In the genomic region with DNA sequence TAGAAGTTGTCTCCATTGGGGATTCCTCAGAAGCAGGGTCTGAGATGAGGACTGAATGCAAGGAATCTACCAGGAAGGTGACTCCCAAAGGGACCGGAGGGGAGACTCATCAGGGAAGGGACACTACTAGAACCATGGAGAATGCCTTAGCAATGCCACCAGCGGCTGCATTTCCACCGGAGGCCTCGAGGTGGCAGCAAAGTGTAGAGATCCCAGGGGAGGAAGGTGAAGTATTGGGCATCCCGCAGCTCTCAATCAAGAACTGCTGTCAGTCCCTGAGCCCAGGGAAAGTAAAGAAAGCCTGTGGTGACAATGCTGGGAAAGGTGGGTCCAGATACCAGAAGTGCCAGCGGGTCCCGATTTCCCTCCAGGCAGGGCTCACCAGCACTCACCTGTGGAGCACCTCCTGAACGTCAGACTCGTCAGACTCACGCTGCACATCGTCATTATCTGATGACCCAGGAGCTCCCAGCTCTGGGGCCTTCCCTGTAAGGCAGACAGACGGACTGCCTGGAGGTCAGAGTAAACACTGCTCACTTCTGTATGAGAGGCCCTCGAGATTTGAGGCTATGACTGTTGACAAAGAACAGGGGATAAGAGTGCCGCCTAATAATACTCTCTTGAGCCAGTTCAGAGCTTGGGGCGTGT, we compare ENCODE assay signal across 9 mouse cellular contexts.
DNase-seq lines count a peak whose midpoint lies in the region; ATAC-seq and TF ChIP-seq lines count a peak whose summit lies in the region.
"Had no signal": no experiment of that assay in that cellular context is flagged by ENCODE, and none has a peak within 500 bp of the region (broad histone marks: within the 10 kb centered on the region; RNA-seq: fewer than 3 reads in every experiment).

No protein-coding gene starts in this region.

- H3K4me3 ChIP-seq in G1E (ENCODE audit: low read depth, low read length), result no peak overlapping the region
- no peak overlapping the region for H3K4me3 ChIP-seq in heart, embryonic 11.5 days (ENCODE audit: low read depth, low read length)
- no peak overlapping the region for H3K4me3 ChIP-seq in lung, embryonic 16.5 days (ENCODE audit: low read length)
- H3K4me3 ChIP-seq: limb, embryonic 13.5 days had no signal

- no peak overlapping the region for H3K9ac ChIP-seq in heart, embryonic 11.5 days (ENCODE audit: low read depth, low read length)
- H3K9ac ChIP-seq in lung, embryonic 16.5 days (ENCODE audit: low read length), result no peak overlapping the region
- H3K9ac ChIP-seq: limb, embryonic 13.5 days had no signal

- H3K9me3 ChIP-seq in G1E (replicated peaks), result 0 out of 2 replicates have a peak, but pooled peaks cover 3% of the 10 kb centered on the region
- no peaks in the 10 kb centered on the region for H3K9me3 ChIP-seq in heart, embryonic 11.5 days (replicated peaks; ENCODE audit: control insufficient read depth, low read length)
- no peaks in the 10 kb centered on the region for H3K9me3 ChIP-seq in lung, embryonic 16.5 days (ENCODE audit: control insufficient read depth, low read length)
- H3K9me3 ChIP-seq: limb, embryonic 13.5 days had no signal

- ATAC-seq in G1E (ENCODE audit: extremely low read depth, insufficient number of reproducible peaks, low FRiP score, poor library complexity, severe bottlenecking), result no peak
- ATAC-seq in erythroblast, adult 5-6 weeks (replicated peaks; ENCODE audit: low FRiP score, poor library complexity, severe bottlenecking), result peak; percentile 55
- ATAC-seq in heart, embryonic 11.5 days (replicated peaks; ENCODE audit: insufficient number of reproducible peaks, low FRiP score, low TSS enrichment), result peak; percentile 33
- ATAC-seq in lung, embryonic 16.5 days (ENCODE audit: low read depth), result peak; percentile 35

- H3K36me3 ChIP-seq in G1E (replicated peaks), result no peaks in the 10 kb centered on the region
- H3K36me3 ChIP-seq in heart, embryonic 11.5 days (ENCODE audit: control insufficient read depth, insufficient read depth, low read length), result no peaks in the 10 kb centered on the region
- H3K36me3 ChIP-seq in lung, embryonic 16.5 days (ENCODE audit: control insufficient read depth, insufficient read depth, low read length), result no peaks in the 10 kb centered on the region
- H3K36me3 ChIP-seq: limb, embryonic 13.5 days had no signal

- 10% methylated on average over 15 of the region's 15 CpGs for WGBS in heart, embryonic 11.5 days (ENCODE audit: insufficient replicate concordance)
- 8% methylated on average over 15 of the region's 15 CpGs for WGBS in lung, embryonic 16.5 days

- 0 out of 2 replicates have a peak overlapping the region, but pooled peaks have one; percentile 0 for H3K27ac ChIP-seq in heart, embryonic 11.5 days (ENCODE audit: low read depth, low read length)
- H3K27ac ChIP-seq in lung, embryonic 16.5 days (ENCODE audit: low read length), result no peak overlapping the region
- H3K27ac ChIP-seq: limb, embryonic 13.5 days had no signal

- H3K4me2 ChIP-seq in heart, embryonic 11.5 days, result peak overlapping the region; percentile 46
- no peak overlapping the region for H3K4me2 ChIP-seq in lung, embryonic 16.5 days (ENCODE audit: low read depth, low read length)
- H3K4me2 ChIP-seq: limb, embryonic 13.5 days had no signal

- TF ChIP-seq CTCF in G1E (IDR thresholded peaks at IDR 0.05; ENCODE audit: low read depth, low read length), result peak; percentile 97

- peak; percentile 79 for DNase-seq in G1E (ENCODE audit: low spot score)
- DNase-seq in brain, adult 2 months (ENCODE audit: low read depth, low spot score), result peak; percentile 79
- peak; percentile 62 to 85 for DNase-seq in layer of hippocampus, adult 18-20 months (ENCODE audit: low spot score in 2 of 2)
- peak; percentile 79 to 85 for DNase-seq in right cerebral cortex, postnatal 10 days (ENCODE audit: low spot score in 2 of 2)
- DNase-seq in urinary bladder, adult 2 months (ENCODE audit: low spot score), result peak; percentile 70

- H3K27me3 ChIP-seq in G1E (ENCODE audit: insufficient read depth, low read length), result peaks cover 38% of the 10 kb centered on the region
- no peaks in the 10 kb centered on the region for H3K27me3 ChIP-seq in heart, embryonic 11.5 days (ENCODE audit: control insufficient read depth, insufficient read depth, low read length)
- H3K27me3 ChIP-seq in lung, embryonic 16.5 days (ENCODE audit: control insufficient read depth, insufficient read depth, low read depth, low read length), result no peaks in the 10 kb centered on the region; the same call in 1 of the 2 replicates

- H3K4me1 ChIP-seq in G1E (ENCODE audit: insufficient read depth, low read depth, low read length), result peaks cover 16% of the 10 kb centered on the region; the same call in 1 of the 2 replicates
- H3K4me1 ChIP-seq in heart, embryonic 11.5 days (ENCODE audit: control insufficient read depth, insufficient read depth, low read length), result peaks cover 13% of the 10 kb centered on the region; the same call in 1 of the 2 replicates
- peaks cover 2% of the 10 kb centered on the region; the same call in 1 of the 2 replicates for H3K4me1 ChIP-seq in lung, embryonic 16.5 days (replicated peaks; ENCODE audit: control insufficient read depth, insufficient read depth, low read length)
- H3K4me1 ChIP-seq: limb, embryonic 13.5 days had no signal
